Mouse (Mus musculus) spleen, adult 18-20 months (tissue): ENCODE measurements at regions not wholly inside any gene's neighbourhood (a gene's known extent, or its start where the extent isn't known, plus 50 kb on each side); places are given as distances from the start of the nearest gene placed in this dataset.

Experiments used
- DNase-seq, 2 experiments: peaks; one replicate each; pipeline ENCODE4 v3.0.0; 2022; ENCODE audit warnings: mixed read lengths in 2 of 2

DNA sequence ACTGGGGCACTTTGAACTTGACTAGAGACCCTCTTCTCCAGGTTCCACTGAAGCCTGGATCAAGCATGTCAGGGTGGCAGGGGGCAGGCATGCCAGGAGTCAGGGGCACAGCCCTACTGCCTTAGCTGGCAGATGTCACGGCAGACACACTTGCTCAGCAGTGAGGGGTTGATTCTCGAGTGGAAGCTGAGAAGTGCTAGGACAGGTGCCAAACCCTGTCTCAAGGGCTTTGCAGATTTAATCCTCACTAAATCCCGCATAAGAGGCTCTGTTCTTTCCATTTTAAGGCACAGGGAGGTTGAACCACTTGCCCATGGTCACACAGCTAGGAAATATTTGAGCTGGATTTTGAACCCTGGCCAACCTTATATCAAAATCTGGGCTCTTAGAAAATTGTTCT lies 223.5 kb upstream of the Mvb12b start:
- DNase-seq, result no peak

GRCm38 (mm10) chr2:34110582-34110981 lies 222.8 kb upstream of the Mvb12b start:
- no peak for DNase-seq

GRCm38 (mm10) chr2:34107566-34108303 lies 220.0 kb upstream of the Mvb12b start:
- no peak for DNase-seq

GRCm38 (mm10) chr2:34106837-34107565 lies 219.3 kb upstream of the Mvb12b start:
- DNase-seq, result no peak

- no peak for DNase-seq
Observed at GRCm38 (mm10) chr2:34106245-34106644, 218.5 kb upstream of the Mvb12b start.

DNA sequence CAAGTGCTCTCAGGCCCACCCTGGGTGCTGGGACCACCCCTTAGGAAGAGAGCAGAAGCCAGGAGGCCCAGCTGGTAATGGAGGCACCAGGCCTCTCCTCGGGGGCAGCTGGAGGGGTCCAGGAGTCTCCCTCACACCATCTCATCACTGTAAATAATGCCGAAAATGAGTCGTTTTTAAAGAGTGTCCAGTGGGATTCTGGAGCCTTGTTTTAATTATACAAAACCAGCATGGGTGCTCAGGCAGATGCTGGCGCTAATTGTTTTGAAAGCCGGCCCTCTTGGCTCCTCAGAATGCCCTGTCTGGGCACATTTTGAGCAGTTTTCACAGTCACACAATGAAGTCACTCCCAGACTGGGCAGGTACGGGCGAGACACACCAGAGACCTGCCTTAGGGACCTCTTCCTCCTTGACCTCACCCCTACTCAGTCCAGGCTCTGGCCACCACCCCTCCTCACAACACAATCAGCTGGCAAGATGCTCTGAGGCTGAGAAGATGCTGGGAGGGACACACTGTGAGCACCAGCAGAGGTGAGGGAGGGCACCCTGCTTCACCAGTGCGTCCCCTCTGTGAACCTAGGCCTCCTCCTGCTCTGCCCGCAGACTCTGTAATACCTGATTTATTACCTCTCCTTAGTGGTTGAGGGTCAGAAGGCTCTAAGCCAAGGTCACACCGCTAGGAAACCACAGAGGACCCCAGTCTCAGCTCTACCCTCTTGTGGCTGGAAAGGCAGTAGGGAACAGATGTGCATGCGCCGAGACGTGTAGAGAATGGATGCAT lies 217.7 kb upstream of the Mvb12b start:
- DNase-seq, result no peak

GRCm38 (mm10) chr2:34098004-34098547 lies 210.3 kb upstream of the Mvb12b start:
- DNase-seq, result no peak

DNA sequence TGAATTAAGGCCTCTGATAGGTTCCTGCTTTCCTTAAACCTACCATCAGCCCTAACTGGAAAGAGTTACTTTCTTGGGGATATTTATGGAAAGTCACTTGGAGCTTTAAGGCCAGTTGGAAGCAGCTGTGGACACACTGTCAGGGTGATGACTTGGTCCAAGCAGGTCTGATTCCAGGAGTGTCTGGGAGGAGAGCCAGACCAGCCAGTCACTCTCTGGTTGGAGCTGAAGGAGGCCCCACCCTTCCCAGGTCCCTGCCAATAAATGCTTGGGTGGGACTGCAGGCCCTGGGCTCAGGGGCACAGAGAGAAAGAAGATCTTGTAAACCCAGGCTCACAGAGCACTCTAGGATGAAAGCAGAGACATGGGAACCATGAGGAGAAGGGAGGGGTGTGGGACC lies 208.8 kb upstream of the Mvb12b start:
- no peak for DNase-seq

GRCm38 (mm10) chr2:34088832-34089231 lies 201.1 kb upstream of the Mvb12b start:
- no peak for DNase-seq

- no peak for DNase-seq
Observed at GRCm38 (mm10) chr2:34086130-34086529, 198.4 kb upstream of the Mvb12b start.

- no peak for DNase-seq
Observed at GRCm38 (mm10) chr2:34084513-34084912, 196.8 kb upstream of the Mvb12b start.

- no peak for DNase-seq
Observed at GRCm38 (mm10) chr2:34082486-34082885, 194.7 kb upstream of the Mvb12b start.

DNA sequence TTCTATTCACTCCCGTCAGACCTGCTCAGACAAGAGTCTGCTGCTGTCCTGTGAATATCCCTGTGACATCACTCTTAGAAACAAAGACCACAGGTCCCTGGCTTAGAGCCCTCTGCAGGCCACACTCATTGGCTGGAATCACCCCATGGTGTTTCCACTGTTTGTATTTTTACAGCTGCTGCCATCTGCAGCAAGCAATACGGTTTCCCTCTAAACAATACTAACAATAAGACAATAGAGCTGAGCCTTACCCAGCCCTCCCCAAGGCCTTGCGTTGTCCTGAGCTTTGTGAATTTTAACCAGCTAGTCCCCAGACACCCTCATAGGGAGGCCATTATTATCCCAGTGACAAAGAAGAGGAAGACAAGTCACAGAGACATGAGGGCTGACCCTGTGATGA lies 192.4 kb upstream of the Mvb12b start:
- DNase-seq, result no peak

DNA sequence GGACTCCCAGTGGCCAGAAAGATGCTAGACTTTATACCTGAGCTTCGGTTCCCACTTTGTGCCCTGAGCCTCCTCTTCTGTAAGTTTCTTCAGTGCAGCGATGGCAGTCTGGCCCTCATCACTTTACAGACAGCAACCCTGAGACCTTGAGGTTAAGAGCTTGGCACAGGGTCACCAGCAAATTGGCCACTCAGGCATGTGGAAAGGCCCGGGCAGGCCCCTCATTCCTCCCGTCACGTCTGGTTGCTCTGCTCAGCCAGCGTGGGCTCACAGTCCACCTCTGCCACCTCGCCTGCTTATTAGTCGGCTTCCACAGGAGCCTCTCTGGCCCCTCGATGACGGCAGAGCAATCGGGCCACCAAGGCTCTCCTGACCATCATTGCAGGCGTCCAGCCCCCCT lies 191.5 kb upstream of the Mvb12b start:
- DNase-seq, result no peak

GRCm38 (mm10) chr2:34078875-34079262 lies 191.1 kb upstream of the Mvb12b start:
- no peak for DNase-seq

DNA sequence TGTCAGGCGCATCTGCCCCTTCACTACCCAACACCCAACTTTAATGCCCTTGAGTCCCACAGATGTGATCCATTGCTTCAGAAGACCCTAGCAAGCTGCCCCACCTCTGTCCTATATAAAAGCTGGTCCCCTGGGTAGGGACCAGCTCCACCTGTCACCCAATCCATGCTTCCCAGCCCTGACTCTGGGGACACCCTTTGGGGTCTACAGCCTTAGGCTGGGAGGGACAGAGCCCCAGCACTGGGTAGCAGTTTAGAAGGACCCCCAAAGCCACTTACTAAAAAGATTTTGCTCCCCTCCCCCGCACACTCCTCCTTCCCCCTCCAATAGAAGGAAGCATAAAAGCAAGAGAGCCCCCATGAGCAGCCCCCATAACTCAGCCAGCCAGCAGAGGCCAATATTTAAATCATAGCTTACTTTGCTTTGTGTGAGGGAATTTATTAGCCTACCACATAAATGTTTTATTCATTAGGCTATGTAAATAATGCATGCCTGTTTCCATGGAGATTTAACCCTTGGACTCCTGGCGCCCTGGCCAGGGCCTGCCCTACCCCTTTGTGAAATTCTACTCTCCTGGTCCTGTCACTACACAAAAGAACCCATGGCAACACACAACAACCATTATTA lies 190.6 kb upstream of the Mvb12b start:
- DNase-seq, result no peak

- no peak for DNase-seq
Observed at GRCm38 (mm10) chr2:34076346-34076745, 188.6 kb upstream of the Mvb12b start.

DNA sequence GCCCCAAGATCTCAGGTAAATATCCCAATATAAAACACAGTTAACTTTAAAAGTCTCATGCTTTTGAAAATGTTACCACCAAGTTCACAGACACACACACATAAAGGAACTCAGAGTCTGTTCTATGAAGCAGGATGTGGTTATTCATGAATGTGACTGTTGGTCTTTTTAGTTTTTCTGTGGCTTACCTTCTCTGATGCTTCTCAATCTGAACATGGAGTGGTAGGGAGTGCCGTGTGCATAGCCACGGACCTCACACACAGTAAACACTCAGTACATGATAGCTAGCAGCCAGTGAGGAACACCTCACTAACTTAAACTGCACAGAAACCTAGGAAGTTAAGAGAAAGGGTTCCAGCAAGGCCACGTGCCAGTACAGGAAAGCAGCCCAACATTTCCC lies 186.3 kb upstream of the Mvb12b start:
- no peak for DNase-seq

- no peak for DNase-seq
Observed at GRCm38 (mm10) chr2:34065592-34065991, 177.8 kb upstream of the Mvb12b start.

DNA sequence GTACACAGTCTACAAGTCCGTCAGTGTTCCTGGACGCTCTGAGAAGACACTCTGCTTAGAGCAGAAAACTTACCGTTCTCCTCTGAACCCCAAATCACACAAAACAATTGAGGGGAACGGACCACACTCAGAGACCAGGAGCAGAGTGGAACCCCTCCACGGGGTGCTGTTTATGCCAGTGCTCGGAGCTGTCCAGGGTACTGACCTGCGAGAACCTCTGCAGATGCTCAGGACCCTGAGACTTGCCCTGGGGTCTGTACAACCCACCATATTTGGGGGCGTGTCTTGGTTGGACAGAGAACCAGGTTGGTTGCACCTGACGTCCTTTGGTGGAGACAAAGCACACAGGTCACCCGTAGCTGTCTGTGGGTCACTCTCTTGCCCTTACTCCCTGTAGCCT lies 177.3 kb upstream of the Mvb12b start:
- DNase-seq, result no peak

DNA sequence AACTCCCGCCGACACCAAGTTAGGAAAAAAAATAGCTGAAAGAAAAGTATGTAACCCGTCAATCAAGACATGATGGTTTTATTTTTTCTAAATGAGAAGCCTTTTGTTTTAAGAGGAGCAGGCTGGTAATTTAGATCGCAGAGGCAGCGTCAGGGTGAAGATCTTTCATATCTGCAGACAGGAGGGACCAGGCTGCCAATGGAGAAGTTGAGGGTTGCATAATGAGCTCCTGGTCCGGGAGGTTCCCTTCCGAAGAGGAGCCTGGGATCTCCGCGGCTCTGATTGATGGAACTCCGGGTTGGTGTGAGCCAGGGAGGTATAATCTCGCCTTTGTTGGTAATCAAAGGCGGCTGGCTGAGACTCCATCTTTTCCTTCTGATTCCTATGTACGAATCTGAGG lies 168.8 kb upstream of the Mvb12b start:
- no peak for DNase-seq

DNA sequence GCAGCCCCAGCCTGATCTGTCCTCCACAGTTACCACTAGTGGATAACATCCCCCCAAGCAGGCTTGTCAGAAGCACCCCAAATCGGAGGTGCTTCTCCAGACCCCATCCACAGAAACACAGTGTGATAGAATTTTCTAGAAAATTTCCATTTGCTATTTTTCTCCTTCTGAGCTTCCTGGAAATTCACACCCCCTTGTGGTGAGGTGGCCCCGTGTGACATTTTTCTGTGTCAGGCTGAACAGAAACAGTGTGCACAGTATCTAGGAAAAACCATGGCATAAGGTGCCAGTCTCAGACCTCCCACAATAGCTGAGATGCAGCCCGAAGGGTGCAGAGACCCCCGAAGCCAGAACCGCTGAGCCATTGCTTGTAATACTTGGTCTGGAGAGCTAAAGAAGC lies 155.3 kb upstream of the Mvb12b start:
- DNase-seq, result no peak

DNA sequence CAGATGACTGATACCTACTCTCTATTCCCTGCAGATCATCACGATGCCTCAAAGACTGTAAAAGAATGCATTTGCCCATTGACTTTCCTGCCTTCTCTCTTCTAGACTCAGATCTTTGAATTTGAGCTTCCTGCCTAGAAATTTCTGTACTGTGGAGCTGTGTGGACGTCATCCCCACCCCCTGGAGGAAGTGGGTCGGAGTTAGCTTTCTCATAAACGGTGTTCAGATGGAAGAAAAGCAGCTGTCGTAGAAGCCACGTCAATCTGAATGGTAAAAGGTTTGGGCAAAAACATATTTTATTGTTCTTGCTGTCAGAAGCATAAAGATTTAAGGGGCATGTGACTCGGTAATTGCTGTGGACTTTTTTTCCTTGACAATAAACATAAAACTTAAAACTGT lies 154.6 kb upstream of the Mvb12b start:
- DNase-seq, result no peak
